Mouse (Mus musculus): Measurements from ENCODE around the gene Mtfr1l. TPM values are rescaled to one million over a fixed set of nuclear protein-coding genes. Genes with fewer than 3 reads are reported as not detected.

Gene Mtfr1l
- polyA plus RNA-seq, 1 experiment = 286 TPM

GRCm38 (mm10) chr4:134515614-134516013 lies 19.6 kb downstream of the Mtfr1l start:
- Histone ChIP-seq H3K27me3 (ENCODE audit: control insufficient read depth, insufficient read depth, low read length) (no peaks in the 10 kb centered on the region), H3K4me1 (ENCODE audit: control insufficient read depth, insufficient read depth, low read length) (peaks cover 16% of the 10 kb centered on the region), H3K36me3 (ENCODE audit: control insufficient read depth, insufficient read depth, low read length) (no peaks in the 10 kb centered on the region), H3K4me3 (ENCODE audit: control insufficient read depth, low read depth, low read length) (no peak overlapping the region), H3K27ac (ENCODE audit: control insufficient read depth, insufficient read depth, low read depth, low read length) (no peak overlapping the region)
- TF ChIP-seq CTCF (IDR thresholded peaks at IDR 0.05; ENCODE audit: control insufficient read depth, insufficient read depth, insufficient replicate concordance, low read depth, low read length) = no peak
- no peak for TF ChIP-seq POLR2A (IDR thresholded peaks at IDR 0.05; ENCODE audit: control insufficient read depth, low read depth, low read length)

DNA sequence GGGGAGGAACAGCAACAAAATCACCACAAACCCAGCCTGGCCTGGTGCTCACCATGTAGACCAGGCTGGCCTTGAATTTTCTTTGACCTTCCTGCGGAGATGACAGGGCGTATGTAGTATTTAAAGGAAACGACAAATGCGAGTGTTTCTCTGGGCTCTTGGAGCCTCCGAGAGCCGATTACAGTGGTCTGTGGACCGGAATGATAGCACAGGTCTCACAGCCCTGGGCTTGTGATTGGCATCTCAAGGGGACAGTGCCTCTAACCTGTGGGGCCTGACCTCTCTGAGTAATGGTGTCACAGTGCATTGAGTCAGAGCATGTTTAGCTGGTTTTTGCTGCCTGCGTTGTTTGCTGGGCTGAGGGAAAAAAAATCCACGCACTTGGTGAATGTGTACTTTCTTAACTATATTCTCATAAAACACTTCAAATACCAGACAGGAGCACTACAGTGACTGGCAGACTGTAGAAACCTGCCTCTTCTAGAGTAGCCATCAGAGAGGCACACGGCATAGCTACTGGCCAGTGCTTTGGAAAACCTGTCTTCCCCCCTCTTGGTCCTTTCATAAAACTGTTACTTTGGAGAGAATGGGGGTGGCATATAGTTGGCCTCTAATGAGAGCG lies 20.8 kb downstream of the Mtfr1l start:
- TF ChIP-seq POLR2A (IDR thresholded peaks at IDR 0.05; ENCODE audit: control insufficient read depth, low read depth, low read length) (no peak), CTCF (IDR thresholded peaks at IDR 0.05; ENCODE audit: control insufficient read depth, insufficient read depth, insufficient replicate concordance, low read depth, low read length) (no peak)
- Histone ChIP-seq H3K4me1 (ENCODE audit: control insufficient read depth, insufficient read depth, low read length) (peaks cover 13% of the 10 kb centered on the region), H3K36me3 (ENCODE audit: control insufficient read depth, insufficient read depth, low read length) (no peaks in the 10 kb centered on the region), H3K27me3 (ENCODE audit: control insufficient read depth, insufficient read depth, low read length) (no peaks in the 10 kb centered on the region), H3K4me3 (ENCODE audit: control insufficient read depth, low read depth, low read length) (no peak overlapping the region), H3K27ac (ENCODE audit: control insufficient read depth, insufficient read depth, low read depth, low read length) (peak overlapping the region; percentile 64)

GRCm38 (mm10) chr4:134512798-134513197 lies 22.4 kb downstream of the Mtfr1l start:
- H3K36me3 ChIP-seq (ENCODE audit: control insufficient read depth, insufficient read depth, low read length) = no peaks in the 10 kb centered on the region
- peak overlapping the region; percentile 88 for H3K27ac ChIP-seq (ENCODE audit: control insufficient read depth, insufficient read depth, low read depth, low read length)
- peaks cover 13% of the 10 kb centered on the region for H3K4me1 ChIP-seq (ENCODE audit: control insufficient read depth, insufficient read depth, low read length)
- no peaks in the 10 kb centered on the region for H3K27me3 ChIP-seq (ENCODE audit: control insufficient read depth, insufficient read depth, low read length)
- no peak overlapping the region for H3K4me3 ChIP-seq (ENCODE audit: control insufficient read depth, low read depth, low read length)
- TF ChIP-seq POLR2A (IDR thresholded peaks at IDR 0.05; ENCODE audit: control insufficient read depth, low read depth, low read length) = peak; percentile 30; the same call in 1 of the 2 replicates
- peak; percentile 26; the same call in 1 of the 2 replicates for TF ChIP-seq CTCF (IDR thresholded peaks at IDR 0.05; ENCODE audit: control insufficient read depth, insufficient read depth, insufficient replicate concordance, low read depth, low read length)

- peak overlapping the region; percentile 77 for H3K27ac ChIP-seq (ENCODE audit: control insufficient read depth, insufficient read depth, low read depth, low read length)
These were observed 23.5 kb downstream of the Mtfr1l start for GRCm38 (mm10) chr4:134511730-134512129.

DNA sequence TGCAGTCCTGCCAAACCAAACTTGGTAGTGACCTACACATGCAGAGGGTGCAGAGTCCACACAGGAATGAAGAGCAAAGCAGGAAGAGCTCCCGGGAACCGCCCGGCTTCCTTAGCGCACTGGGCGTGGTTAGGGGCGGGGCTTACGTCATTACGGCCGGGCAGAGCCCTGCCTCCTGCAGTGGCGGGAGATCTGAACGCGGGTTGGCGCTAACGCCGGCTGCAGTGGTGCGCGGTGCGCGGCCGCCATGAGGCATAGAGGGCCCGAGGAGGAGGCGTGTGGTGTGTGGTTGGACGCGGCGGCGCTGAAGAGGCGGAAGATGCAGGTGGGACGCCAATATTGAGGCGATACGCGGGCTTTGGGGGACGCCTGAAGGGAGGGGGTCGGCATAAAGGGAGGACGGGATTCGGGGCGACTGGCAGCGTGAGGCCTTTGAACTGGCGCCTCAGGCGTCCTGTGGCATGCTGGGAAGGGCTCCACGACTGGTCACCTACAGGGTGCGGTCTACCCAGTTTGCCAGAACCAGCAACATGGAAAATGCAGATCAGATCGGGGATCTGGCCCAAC lies 24.3 kb downstream of the Mtfr1l start, which contains the start of gene Aunip:
TSS of gene Aunip (plus strand) at position 155 of the 567 bp plus-strand sequence.
- H3K27ac ChIP-seq (ENCODE audit: control insufficient read depth, insufficient read depth, low read depth, low read length) = peak within 1 kb of the TSS; percentile 85
- TF ChIP-seq CTCF (IDR thresholded peaks at IDR 0.05; ENCODE audit: control insufficient read depth, insufficient read depth, insufficient replicate concordance, low read depth, low read length) = no peak
- peak; percentile 76 for TF ChIP-seq POLR2A (IDR thresholded peaks at IDR 0.05; ENCODE audit: control insufficient read depth, low read depth, low read length)

More at GRCm38 (mm10) chr4:134511730-134512129, 23.5 kb downstream of the Mtfr1l start:
- no peak for TF ChIP-seq CTCF (IDR thresholded peaks at IDR 0.05; ENCODE audit: control insufficient read depth, insufficient read depth, insufficient replicate concordance, low read depth, low read length)
- no peak for TF ChIP-seq POLR2A (IDR thresholded peaks at IDR 0.05; ENCODE audit: control insufficient read depth, low read depth, low read length)
- H3K36me3 ChIP-seq (ENCODE audit: control insufficient read depth, insufficient read depth, low read length) = no peaks in the 10 kb centered on the region
- H3K27me3 ChIP-seq (ENCODE audit: control insufficient read depth, insufficient read depth, low read length) = no peaks in the 10 kb centered on the region
- peaks cover 10% of the 10 kb centered on the region for H3K4me1 ChIP-seq (ENCODE audit: control insufficient read depth, insufficient read depth, low read length)
- H3K4me3 ChIP-seq (ENCODE audit: control insufficient read depth, low read depth, low read length) = no peak overlapping the region

GRCm38 (mm10) chr4:134510396-134510795 lies 24.8 kb downstream of the Mtfr1l start:
- H3K4me3 ChIP-seq (ENCODE audit: control insufficient read depth, low read depth, low read length) = no peak overlapping the region
- H3K4me1 ChIP-seq (ENCODE audit: control insufficient read depth, insufficient read depth, low read length) = peaks cover 10% of the 10 kb centered on the region
- H3K27ac ChIP-seq (ENCODE audit: control insufficient read depth, insufficient read depth, low read depth, low read length) = peak overlapping the region; percentile 5; the same call in 1 of the 2 replicates
- no peaks in the 10 kb centered on the region for H3K36me3 ChIP-seq (ENCODE audit: control insufficient read depth, insufficient read depth, low read length)
- H3K27me3 ChIP-seq (ENCODE audit: control insufficient read depth, insufficient read depth, low read length) = no peaks in the 10 kb centered on the region
- TF ChIP-seq CTCF (IDR thresholded peaks at IDR 0.05; ENCODE audit: control insufficient read depth, insufficient read depth, insufficient replicate concordance, low read depth, low read length) (no peak), POLR2A (IDR thresholded peaks at IDR 0.05; ENCODE audit: control insufficient read depth, low read depth, low read length) (no peak)

More for the DNA sequence above, 24.3 kb downstream of the Mtfr1l start, which contains the start of gene Aunip:
- Histone ChIP-seq H3K4me1 (ENCODE audit: control insufficient read depth, insufficient read depth, low read length) (peaks cover 10% of the 10 kb centered on the region), H3K27me3 (ENCODE audit: control insufficient read depth, insufficient read depth, low read length) (no peaks in the 10 kb centered on the region), H3K4me3 (ENCODE audit: control insufficient read depth, low read depth, low read length) (peak within 1 kb of the TSS; percentile 99), H3K36me3 (ENCODE audit: control insufficient read depth, insufficient read depth, low read length) (no peaks in the 10 kb centered on the region)

GRCm38 (mm10) chr4:134506713-134507112 lies 28.5 kb downstream of the Mtfr1l start:
- no peaks in the 10 kb centered on the region for H3K36me3 ChIP-seq (ENCODE audit: control insufficient read depth, insufficient read depth, low read length)
- TF ChIP-seq CTCF (IDR thresholded peaks at IDR 0.05; ENCODE audit: control insufficient read depth, insufficient read depth, insufficient replicate concordance, low read depth, low read length) (no peak), POLR2A (IDR thresholded peaks at IDR 0.05; ENCODE audit: control insufficient read depth, low read depth, low read length) (no peak)

More at GRCm38 (mm10) chr4:134506713-134507112, 28.5 kb downstream of the Mtfr1l start:
- H3K4me1 ChIP-seq (ENCODE audit: control insufficient read depth, insufficient read depth, low read length) = peaks cover 7% of the 10 kb centered on the region
- no peaks in the 10 kb centered on the region for H3K27me3 ChIP-seq (ENCODE audit: control insufficient read depth, insufficient read depth, low read length)
- peak overlapping the region; percentile 74 for H3K4me3 ChIP-seq (ENCODE audit: control insufficient read depth, low read depth, low read length)
- no peak overlapping the region for H3K27ac ChIP-seq (ENCODE audit: control insufficient read depth, insufficient read depth, low read depth, low read length)

Data from testis, adult 2 months (tissue).